Comparison of ENCODE assay signal across 18 mouse cellular contexts in the genomic region with DNA sequence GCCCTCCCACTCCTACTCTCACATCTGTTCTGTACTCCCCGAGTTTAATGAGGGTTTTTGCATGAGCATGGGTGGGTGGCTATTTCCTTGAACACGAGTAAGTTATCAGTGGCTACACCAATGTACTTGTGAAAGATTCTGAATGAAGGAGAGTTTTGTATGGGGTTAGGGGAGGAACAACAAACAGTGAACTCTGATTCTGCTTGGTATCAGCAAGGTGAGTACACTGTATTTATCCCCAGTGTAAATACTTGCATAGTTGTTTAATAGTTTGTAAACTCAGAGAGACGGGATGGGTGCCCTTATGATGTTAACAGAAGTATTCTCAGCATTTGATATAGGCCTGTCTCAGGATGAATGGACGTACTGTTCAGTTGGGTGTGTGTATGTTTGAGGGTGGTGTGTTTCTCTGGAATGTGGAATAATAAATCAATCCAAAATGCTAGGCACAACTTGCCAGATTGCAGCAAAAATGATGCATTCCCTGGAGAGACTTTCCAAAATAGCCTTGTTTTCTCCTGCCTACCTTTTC. TPM values are rescaled to one million over a fixed set of nuclear protein-coding genes. Genes with fewer than 3 reads are reported as not detected.
"Had no signal": no experiment of that assay in that cellular context is flagged by ENCODE, and none has a peak within 500 bp of the region (broad histone marks: within the 10 kb centered on the region; RNA-seq: fewer than 3 reads in every experiment).

No protein-coding gene starts in this region.

- H3K4me3 ChIP-seq: intestine, embryonic 15.5 days; layer of hippocampus, adult 2 months; liver, embryonic 13.5 days; megakaryocyte, embryonic 14.5 days; midbrain, embryonic 10.5 days had no signal

- H3K9ac ChIP-seq: intestine, embryonic 15.5 days; liver, embryonic 13.5 days; lung, embryonic 14.5 days had no signal

- DNase-seq: kidney, adult 11 months; kidney, adult 9 months; kidney, postnatal 14 days; layer of hippocampus, adult 9-11 months; liver, embryonic 13.5 days; lung, embryonic 14.5 days; lung, postnatal 36 days; midbrain, embryonic 14.5 days; right cerebral cortex, postnatal 14 days; spleen, adult 18-20 months; thymus, adult 2 months; thymus, postnatal 14 days; thymus, postnatal 4 days had no signal

- H3K27me3 ChIP-seq: intestine, embryonic 15.5 days; liver, embryonic 13.5 days had no signal

- H3K4me1 ChIP-seq: intestine, embryonic 15.5 days; liver, embryonic 13.5 days; megakaryocyte, embryonic 14.5 days; midbrain, embryonic 10.5 days had no signal

- H3K4me2 ChIP-seq: intestine, embryonic 15.5 days; liver, embryonic 13.5 days; lung, embryonic 14.5 days had no signal

- H3K36me3 ChIP-seq: intestine, embryonic 15.5 days; liver, embryonic 13.5 days; midbrain, embryonic 10.5 days had no signal

- ATAC-seq: intestine, embryonic 15.5 days; lung, postnatal 0 days had no signal

- H3K9me3 ChIP-seq: intestine, embryonic 15.5 days; liver, embryonic 13.5 days; megakaryocyte, embryonic 14.5 days; midbrain, embryonic 10.5 days had no signal

- H3K27ac ChIP-seq: intestine, embryonic 15.5 days; layer of hippocampus, adult 2 months; liver, embryonic 13.5 days; midbrain, embryonic 10.5 days had no signal

RNA-seq across cellular contexts. Expression of gene Acsm3, which starts 1.5 kb away (rescaled TPM):
- polyA plus RNA-seq: lung, postnatal 0 days had no signal
